Mouse (Mus musculus) urinary bladder, postnatal 25 days (tissue): ENCODE data around the gene Slc9a3r1.
A peak's percentile ranks its signal among the peaks of the same experiment; 100 is the strongest.

Experiments
- DNase-seq: peaks from one replicate; pipeline ENCODE4 v3.0.0; 2022; ENCODE audit warnings: low spot score

The Slc9a3r1 gene

DNA sequence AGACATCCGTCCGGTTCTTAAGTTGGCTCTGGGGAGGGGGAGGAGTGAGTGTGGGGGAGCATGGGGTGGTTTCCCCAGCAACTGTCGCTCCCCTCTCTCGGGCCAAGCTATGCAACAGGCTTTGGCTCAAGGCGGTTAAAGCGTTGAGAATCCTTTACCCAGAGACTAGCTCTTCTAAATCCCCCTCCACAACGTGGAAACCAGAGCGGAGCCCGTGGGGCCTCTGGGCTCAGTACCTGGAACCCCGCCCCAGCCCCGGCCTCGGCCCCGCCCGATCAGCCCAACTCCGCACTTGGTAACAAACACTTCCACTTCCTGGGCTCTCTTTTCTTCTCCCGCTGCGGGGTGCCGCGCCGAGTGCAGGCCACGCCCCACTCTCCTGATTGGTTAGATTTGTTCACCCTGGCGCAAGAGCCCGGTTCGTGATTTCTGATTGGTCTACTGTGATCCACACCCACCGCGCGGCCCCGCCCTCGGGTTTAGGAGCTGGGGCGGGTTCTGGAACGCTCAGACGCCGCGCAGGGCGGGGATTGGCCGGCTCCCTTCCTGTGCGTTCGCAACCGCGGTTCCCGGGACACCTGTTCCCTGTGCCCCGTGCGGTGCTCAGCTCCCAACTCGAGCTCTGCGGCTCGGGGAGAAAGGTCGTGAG, at the start of gene Slc9a3r1:
Gene Slc9a3r1, plus strand, starts transcription at position 510 of the 649 bp plus-strand sequence.
- peak; percentile 97 for DNase-seq

DNA sequence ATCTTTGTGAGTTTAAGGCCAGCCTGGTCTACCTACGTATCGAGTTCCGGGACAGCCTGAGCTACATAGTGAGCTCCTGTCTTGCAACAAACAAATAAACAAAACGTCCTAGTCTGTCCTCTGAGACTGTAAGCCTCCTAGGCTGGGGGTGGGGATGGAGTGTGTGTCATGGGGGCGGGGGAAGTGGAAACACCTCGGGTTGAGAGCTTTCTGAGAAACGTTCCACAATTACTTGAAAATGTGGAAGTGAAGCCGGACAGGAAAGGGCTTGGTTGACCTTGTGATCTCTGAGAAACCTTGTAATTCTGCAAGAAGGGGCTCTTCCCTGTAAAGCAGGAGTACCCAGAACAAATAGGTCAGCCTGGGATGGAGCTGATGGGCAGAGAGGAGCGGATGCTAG, 43.7 kb upstream of the Slc9a3r1 start:
- DNase-seq: no peak

DNA sequence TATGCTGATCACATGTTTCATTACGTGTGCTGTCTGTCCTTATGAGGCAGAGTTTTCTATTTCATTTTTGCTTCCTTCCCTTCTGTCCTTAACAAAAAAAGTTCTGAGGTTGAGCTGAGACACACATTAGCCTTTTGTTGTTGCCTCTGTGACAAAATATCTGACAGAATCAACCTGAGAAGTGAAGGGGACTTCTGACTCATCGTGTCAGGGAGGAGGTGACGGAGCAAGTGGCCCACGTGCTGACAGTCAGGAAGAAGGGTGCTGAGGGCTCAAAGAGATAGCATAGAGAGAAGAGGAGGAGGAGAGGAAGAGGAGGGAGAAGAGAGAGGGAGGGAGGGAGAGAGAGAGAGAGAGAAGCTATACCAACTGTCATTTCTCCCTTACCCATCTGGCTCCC, 34.7 kb upstream of the Slc9a3r1 start:
- DNase-seq: no peak

DNA sequence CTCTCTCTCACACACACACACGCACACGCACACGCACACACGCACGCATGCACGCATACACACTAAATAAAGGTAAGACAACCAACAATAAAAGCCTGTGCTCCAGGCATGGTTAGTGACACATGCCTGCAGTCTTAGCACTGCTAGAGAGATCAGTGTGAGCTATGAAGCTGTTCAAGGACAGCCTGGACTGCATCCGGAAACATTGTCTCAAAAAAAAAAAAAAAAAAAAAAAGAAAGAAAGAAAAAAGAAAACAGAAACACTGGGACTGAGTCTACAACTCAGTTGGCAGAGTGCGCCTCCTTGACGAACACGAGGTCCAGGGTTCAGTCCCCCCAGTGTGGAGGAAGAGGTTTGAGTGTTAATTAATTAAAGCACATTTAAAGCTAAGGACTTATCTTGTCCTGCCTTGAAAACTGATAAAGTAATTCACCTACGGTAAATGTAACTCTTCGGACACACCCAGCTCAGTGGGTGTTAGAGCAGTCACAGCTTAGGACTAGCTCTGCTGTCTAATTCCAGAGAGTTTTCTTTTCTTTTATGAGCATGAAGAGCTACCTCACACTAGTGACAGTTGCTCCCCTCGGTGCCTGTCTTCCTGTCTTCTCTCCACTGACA, 33.5 kb upstream of the Slc9a3r1 start:
- no peak for DNase-seq

DNA sequence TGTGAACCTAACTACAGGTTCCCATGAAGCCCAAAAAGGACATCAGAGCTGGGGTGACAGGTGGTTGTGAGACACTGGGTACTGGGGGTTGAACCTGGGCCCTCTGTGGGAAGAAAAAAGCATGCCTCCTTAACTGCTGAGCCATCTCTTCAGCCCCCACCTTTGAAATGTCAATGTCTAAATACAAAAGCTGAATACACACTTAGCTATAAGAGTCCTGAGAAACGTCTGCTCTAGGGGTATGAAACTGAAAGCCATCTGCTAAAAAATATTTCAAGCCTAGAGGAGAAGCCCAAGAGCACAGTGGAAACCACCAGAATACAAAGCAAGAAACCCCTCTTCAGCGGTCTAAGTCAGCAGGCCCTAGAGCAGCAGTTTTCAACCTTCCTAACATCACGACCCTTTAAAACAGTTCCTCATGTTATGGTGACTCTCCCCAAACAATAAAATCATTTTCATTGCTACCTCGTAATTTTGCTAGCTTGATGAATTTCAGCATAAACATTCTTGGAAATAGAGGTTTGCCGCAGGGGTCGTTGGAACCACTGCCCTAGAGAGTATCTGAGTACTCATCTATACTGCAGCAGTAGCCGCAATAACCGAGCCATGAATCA, 31.3 kb upstream of the Slc9a3r1 start:
- no peak for DNase-seq

DNA sequence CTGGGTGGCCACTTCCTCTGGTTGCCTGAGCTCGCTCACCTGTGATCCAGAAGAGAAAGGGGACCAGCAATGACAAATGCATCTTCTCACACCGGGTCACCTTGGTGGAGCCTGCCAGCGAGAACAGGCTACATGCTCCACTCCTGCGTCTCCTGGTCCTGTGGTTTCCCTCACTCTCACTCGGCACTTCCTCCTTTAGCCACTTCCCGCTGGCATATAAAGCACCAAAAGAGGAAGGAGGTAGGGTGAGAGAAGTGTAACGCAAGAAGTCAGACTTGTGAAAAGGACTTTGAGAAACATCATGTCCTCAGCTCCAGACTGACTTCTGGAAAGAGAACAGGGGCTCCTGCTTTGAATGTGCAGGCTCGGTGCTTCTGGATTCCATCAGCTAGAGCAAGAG, 29.3 kb upstream of the Slc9a3r1 start, which contains the start of gene Cd300lf:
Gene Cd300lf, minus strand, starts transcription at position 193 of the 400 bp plus-strand sequence.
- DNase-seq: no peak

DNA sequence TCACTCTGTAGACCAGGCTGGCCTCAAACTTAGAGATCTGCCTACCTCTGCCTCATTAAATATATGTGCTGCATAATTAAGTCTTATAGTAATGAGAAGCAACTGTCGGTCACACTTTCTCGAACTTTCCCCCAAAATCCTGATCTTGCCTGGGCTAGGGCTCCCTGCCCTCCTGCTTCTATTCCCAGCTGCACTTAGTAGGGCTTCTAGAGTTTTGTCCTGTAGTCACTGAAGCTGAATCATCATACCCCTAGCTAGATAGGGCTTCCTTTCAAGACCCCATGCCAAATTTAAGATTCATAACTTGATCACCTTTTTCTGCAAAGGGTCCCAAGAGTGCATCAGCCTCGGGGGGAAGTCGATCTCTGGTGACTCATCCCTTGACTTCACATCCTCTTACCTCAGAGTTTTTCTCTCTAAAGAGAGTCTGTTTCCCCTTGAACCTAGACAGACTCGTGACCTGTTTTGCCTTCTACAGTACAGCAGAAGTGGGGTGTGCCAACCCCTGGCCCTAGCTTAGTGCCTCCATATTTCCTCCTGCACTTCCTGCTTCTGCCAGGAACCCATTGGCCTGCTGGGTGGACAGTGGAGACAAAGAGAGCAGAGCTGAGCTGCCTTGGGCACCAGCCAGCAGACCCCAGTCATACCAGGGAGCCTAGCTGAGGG, 24.4 kb upstream of the Slc9a3r1 start:
- no peak for DNase-seq

DNA sequence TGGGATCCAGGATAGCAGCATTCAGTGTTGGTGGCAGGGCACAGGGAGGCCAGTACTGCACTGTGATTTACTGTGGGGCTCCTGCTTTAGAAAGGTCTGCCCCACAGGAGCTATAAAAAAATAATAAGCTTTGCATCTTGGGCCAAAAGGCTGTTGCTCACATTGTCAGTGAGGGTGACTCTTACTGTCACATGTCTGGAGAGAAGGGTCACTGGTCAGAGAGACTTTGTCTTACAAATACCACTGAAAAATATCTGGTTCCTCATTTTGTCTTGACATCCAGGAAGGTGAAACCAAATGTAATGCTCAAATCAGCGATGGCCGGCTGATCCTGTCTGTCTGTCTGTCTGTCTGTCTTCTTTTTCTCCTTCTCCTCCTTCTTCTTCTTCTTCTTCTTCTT, 21.2 kb upstream of the Slc9a3r1 start:
- no peak for DNase-seq

DNA sequence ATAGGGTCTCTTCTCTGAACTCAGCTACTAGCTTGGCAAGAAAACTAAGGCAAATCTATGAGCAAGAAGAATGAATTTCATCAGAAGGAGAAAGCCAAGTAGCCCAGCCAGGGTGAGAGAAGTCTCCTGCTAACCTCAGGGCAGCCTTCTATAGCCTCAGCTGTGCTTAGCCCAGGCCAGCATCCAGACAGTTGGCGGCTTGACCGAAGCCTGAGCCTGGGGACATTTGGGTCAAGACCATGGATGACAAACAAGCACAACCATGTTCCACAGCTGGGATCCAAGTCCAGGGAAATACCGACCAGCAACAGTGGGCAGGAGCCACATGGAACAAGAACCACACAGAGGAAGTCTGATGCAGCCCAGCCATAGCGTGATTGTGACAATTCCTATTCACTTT, 15.3 kb upstream of the Slc9a3r1 start:
- DNase-seq: no peak

DNA sequence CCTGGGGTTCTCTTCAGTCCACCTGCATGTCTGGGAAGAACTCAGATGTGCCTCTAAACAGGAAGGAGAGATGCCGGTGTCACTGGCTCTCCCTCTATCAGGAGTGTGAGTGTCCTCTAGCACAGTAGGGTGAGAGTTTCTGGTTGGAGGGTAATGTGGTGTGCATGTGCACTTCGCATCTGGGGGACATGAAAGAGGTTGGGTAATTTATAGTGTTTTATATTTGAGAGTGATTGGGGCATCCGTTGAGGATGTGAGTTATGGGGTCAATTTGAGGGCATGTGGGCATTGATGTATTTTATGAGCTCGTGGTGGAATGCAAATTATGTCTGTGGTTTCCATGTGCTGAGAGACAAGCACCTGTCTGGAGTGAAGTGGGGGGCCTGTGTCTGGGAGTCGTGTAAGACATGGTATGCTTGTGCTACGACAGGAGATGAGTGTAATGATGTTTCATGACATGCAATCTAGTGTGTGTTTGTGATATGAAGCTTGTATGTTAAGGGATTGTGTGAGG, 12.3 kb upstream of the Slc9a3r1 start:
- DNase-seq: no peak

DNA sequence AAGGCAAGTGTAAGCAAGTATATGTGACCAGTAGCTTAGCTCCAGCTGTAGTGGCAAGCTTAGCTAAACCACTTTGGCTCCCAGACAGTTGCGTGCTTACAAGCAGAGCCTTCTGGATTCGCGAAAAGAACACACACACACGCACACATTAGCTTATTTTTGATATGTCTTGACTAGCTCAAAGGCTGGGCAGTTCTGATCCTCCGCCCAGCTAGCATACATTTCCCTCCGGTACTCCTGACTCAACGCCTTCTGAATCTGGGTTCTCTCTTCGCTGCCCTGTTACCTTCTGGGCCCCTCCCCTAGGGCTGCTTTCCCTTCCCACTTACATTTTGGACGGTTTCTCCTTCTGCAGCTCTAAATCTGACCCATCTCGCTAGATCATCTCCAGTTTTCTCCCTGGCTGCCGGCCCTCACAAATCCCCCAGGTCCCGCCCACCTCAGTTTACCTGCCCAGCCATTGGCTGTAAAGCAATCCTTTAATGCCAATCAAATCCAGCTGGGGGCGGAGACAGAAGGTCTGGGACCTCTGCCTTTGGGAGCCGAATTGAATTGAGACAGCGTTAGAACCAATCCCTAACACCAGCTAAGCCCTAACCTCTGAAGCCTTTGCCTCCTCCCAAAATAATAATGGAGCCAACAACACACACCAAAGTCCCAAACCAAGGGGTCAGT, 11.2 kb upstream of the Slc9a3r1 start:
- peak; percentile 55 for DNase-seq

DNA sequence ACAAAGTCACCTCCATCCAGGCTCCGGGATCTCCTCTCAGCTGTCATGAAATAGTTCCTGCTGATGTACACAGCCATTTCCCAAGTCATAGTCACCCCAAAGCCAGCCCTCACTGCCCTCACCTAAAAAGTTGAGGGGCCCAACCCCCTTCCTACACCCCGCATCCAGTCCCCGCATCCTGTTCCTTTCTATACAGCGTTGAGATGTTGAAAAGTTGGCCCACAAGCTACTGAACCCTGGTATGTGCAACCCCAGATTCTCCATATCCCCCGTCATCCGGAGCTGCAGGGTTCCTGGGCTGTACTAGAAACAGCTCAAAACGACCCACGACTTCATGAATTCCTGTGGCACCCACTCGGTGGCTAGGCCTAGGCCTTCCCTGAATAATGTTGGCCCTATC, 10.1 kb upstream of the Slc9a3r1 start:
- no peak for DNase-seq

DNA sequence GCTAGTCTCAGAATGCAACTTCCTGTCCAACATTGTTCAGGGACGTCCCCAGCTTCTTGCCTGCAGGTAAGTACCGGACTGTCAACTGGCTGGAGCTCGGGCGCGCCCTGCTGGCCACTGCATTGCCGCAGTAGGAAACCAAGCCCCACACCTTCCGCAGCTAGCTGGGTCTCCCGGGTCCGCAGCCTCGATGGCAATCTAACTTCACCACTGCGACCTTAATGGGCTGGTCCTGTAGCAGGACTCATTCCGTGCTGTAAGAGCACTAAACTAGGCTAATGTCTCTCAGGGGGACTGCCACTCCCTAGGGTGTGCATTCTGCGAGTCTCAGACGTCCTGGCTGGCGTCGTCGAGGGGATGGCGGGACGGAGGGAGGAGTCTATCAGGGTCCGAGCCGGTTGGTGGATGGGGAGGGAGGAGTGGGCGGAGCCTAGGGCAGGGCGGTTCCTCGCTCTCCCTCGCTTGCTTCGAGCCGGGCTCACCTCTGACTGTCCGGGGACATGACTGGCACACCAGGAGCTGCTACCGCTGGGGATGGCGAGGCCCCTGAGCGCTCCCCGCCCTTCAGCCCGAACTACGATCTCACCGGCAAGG, 9.3 kb upstream of the Slc9a3r1 start:
- peak; percentile 68 for DNase-seq

DNA sequence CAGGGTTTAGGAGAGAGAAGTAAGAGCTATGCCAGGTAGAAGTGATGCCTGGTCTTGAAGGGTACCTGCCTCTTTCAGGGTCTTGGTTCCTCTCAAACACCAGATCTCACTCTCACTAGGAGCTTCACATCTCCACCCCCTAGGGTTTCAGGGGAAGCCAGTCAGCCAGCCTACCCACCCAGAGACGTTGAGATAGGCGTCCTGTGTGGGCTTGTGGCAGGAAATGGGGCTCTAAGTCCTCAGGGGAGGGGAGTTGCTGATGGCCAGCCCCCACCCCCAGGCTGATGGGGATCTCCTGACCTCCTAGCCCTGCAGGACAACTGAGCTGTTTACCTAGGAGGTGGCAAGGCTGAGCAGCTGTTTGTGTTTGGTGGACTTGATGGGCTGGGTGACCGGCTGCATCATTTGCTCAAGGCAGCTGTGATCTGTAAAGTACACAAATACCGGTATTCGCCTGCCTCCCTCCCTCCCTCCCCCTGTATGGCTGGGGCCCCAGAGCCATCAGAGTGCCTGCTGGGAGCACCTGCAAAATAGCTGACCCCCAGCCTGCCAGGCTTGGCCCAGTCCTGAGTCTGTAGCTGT, 8.0 kb upstream of the Slc9a3r1 start:
- no peak for DNase-seq

DNA sequence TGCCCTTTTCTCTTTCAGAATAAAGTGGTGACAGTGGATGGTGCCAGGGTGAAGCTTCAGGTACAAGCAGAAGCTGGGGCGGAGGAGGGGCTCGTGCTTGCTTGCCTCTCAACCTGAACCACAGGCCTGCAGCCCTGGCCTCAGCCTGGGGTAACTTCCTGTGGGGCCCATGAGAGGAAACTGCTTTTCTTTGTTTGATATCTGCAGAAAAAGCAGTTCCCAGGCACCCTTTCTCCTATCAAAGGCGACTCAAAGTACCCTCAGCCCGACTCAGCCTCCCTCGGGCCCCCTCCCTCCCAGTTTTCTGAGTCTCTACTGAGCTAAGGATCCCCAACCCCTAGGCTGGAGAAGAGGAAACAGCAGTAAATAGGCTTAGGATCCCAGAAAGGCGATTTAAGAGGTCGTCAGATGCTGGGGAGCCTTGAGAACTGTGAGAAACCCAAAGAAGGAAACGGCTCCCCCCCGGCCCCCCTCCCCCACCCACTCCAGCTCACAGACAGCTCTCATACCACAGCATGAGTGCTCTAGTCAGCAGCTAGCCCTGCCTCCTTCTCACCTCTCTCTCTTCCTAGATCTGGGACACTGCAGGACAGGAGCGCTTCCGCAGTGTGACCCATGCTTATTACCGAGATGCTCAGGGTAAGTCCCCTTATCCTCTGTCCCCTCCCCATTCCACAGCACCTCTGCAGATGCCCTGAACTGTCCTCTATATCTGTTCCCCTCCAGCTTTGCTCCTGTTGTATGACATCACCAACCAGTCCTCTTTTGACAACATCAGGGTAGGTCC, 5.0 kb upstream of the Slc9a3r1 start:
- DNase-seq: no peak

DNA sequence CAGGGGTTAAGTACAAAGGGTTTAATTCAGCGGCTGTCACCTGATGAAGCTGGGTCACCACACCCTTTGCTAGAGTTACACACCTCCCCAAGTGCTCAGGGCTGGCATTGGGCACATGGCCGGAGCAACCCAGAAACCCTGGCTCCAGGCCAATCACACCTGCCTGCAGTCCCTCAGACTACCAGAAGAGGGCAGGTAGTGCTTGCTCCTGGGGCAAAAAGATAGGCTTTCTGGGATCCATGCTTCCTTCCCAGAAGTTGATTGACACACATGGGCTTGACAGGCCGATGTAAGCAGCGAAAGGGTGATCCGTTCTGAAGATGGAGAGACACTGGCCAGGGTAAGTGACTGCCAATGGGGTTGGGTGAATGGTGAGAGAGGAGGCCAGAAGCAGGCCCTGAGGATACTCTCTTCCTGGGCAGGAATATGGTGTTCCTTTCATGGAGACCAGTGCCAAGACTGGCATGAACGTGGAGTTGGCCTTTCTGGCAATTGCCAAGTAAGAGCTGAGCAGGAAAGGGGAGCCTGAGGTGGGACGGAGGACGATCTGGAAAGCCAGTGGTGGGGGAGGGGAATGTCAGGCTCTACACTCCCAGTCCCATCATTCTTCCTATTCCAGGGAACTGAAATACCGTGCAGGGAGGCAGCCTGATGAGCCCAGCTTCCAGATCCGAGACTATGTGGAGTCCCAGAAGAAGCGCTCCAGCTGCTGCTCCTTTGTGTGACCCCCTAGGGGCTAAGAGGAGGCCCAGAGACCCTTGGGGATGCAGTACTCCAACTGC, 2.9 kb upstream of the Slc9a3r1 start:
- peak; percentile 86 for DNase-seq

DNA sequence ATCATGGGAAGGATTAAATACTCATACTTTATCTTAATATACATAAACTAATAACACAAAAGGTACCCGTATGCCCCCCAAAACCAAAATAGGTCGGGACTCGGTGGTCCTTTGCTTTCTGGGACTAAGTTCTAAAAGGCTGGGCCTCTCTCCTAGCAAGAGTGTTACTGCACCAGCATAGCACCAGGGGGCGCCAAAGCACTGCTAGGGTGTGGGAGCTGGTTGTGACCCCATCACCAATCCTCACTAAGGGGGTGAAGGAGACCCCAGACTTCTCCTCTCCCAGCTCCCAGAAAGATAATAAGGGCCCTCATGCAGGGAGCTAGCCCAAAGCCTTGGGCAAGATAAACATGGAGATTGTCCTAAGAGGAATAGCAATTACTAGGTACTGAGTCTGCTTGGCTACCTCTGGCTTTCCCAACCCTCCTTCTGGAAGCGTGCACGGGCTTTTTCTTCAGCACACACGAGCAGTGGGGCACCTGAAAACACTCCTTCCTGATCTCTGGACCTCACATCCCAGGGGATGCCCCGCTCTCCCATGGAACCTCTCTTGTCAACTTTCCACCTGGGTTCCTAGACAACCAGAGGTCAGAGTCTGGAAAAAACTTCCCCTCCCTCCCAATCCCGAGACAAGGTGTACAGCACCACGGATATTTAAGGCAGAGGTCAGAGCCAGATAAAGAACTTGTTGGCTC, 2.1 kb upstream of the Slc9a3r1 start:
- peak; percentile 88 for DNase-seq

DNA sequence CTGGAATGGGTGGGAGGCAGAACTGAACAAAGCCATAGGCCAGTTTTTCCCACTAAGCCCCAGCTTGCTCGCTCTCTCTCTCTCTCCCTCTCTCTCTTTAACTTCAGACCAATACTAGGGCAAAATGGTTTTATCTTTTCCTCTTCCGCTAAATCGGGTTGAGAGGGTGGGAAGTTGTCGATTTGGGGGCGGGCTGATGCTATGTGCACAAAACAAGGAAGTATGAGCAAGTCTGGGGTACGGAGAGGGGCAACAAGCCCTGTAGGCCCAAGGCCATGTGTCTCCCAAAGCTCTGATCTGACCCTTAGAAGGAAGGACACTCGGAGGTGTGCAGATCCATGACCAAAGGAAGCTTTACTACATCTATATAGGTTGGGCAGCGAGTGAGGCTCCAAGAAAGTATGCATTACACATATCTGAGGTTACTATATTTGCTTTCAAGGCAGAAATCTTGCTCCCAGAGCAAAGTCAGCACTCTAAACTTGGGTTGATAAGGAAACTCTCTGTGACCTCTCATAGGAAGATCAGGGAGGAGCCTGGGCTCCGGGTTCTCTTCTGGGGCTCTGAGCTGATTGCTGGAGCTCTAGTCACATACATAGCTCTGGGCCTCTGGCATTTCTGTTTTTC, 1.4 kb upstream of the Slc9a3r1 start:
- DNase-seq: no peak

DNA sequence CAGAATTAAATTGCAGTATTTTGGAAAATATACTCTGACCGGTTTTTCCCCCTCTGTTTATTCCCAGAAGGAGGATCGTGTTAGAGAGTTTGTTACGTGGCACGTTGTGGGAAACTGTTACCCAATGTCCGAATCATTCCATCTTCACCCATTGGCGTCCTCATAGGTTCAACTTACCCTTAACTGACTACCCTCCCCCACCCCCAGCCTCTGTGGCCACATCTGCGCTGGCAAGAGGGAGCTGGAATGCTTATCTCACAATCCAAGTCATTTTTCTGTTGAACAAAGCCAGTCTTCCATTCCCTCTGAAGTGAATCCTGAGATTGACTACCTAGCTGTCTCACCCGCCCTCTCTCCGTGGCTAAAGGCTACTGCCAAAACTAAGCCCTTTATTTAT, 938 bp upstream of the Slc9a3r1 start:
- DNase-seq: no peak
